Mouse (Mus musculus): ENCODE measurements around the gene Insc. TPM values are rescaled to one million over a fixed set of nuclear protein-coding genes. Genes with fewer than 3 reads are reported as not detected.

The Insc gene
- total and polyA plus RNA-seq, 3 experiments: not detected

DNA sequence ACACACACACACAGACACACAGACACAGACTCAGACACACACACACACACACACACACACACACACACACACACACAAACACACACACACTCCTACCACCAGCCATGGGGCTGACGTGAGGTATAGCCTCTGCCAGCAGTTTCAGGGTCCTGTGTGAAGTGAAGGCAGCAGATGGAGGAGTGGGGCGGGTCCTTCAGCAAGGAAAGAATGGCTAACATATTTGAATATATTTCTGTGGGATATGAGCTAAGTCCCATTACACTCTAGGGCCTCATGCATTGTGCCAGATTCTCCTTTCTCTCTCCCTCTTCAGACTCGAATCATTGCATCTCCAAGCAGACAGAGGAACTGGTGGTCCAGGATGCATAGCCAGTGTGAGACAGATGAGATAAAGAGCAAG, 74.9 kb downstream of the Insc start:
- Histone ChIP-seq H3K36me3 (replicated peaks in 1 of 2; ENCODE audit: control insufficient read depth in 1 of 2, insufficient read depth in 1 of 2, low read length in 1 of 2) (no peaks in the 10 kb centered on the region), H3K9me3 (replicated peaks; ENCODE audit: low read length) (no peaks in the 10 kb centered on the region), H3K4me1 (ENCODE audit: control insufficient read depth in 1 of 2, insufficient read depth in 2 of 2) (peaks cover 0 to 8% of the 10 kb centered on the region in 2 experiments; a peak in 2 of 4 replicates), H3K27me3 (replicated peaks) (no peaks in the 10 kb centered on the region), H3K79me2 (replicated peaks; ENCODE audit: control insufficient read depth, extremely low read depth, insufficient read depth, poor library complexity, severe bottlenecking) (no peaks in the 10 kb centered on the region), H3K4me2 (ENCODE audit: insufficient read depth, low read depth, poor library complexity, severe bottlenecking) (no peak overlapping the region), H3K27ac (ENCODE audit: insufficient read depth, low read depth) (no peak overlapping the region), H3K4me3 (replicated peaks in 1 of 3; ENCODE audit: low read depth in 2 of 3, low read length in 2 of 3, poor library complexity in 1 of 3) (no peak overlapping the region), H3K9ac (ENCODE audit: insufficient read depth, low read depth) (no peak overlapping the region)
- TF ChIP-seq EP300 (IDR thresholded peaks at IDR 0.05; ENCODE audit: low read length): no peak
- TF ChIP-seq CHD2 (IDR thresholded peaks at IDR 0.05; ENCODE audit: low read length): no peak
- no peak for TF ChIP-seq JUND (conservative IDR thresholded peaks at IDR 0.05; ENCODE audit: low read depth, low read length)
- no peak for TF ChIP-seq E2F4 (IDR thresholded peaks at IDR 0.05; ENCODE audit: insufficient replicate concordance, low read depth, low read length)
- TF ChIP-seq SIN3A (IDR thresholded peaks at IDR 0.05; ENCODE audit: low read length): no peak
- TF ChIP-seq TCF12 (IDR thresholded peaks at IDR 0.05; ENCODE audit: low read depth, low read length): no peak
- no peak for TF ChIP-seq CHD1 (IDR thresholded peaks at IDR 0.05; ENCODE audit: low read depth, low read length)
- TF ChIP-seq ZC3H11A (IDR thresholded peaks at IDR 0.05; ENCODE audit: low read depth, low read length): no peak
- TF ChIP-seq MYC (IDR thresholded peaks at IDR 0.05; ENCODE audit: low read depth, low read length): no peak
- TF ChIP-seq POLR2A (IDR thresholded peaks at IDR 0.05; ENCODE audit: low read depth, low read length): no peak
- TF ChIP-seq CTCF (conservative IDR thresholded peaks at IDR 0.05 in 1 of 2, IDR thresholded peaks at IDR 0.05 in 1 of 2; ENCODE audit: low read depth in 2 of 2, low read length in 2 of 2): no peak
- no peak for TF ChIP-seq ZNF384 (IDR thresholded peaks at IDR 0.05; ENCODE audit: low read depth, low read length)
- no peak for DNase-seq (ENCODE audit: extremely low read depth)
- in situ Hi-C loops (cut with MboI; ENCODE audit: low pct_ligation_motif_present, low pct_unique_long_range_greater_than_20kb, low sequenced_read_pairs) (loop anchor here (5.0 kb wide), 1 partner anchor 91 kb away; no protein-coding TSS in a partner anchor), dilution Hi-C loops (cut with MboI; ENCODE audit: extremely low pct_ligation_motif_present, extremely low pct_unique_long_range_greater_than_20kb, low sequenced_read_pairs) (no loop called here)

DNA sequence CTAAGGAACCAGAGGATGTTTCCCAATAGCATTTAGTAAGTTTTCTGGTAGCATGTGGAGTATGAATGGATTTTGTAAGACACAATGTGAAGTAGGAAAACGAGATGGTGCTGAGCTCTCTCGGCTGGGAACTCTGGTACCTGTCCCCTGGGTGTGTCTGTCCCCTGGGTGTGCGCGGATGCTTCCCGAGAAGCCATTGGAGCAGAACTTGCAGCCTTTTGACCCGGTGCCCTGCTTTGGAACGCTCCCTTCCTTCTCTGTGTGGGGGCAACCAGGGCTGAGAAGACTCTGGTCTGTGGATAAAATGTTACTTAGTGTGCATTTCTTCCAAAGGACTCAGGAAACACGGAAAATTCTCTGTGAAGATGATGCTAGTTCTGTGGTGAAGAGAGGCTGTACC, 75.3 kb downstream of the Insc start:
- Histone ChIP-seq H3K27me3 (replicated peaks) (no peaks in the 10 kb centered on the region), H3K27ac (ENCODE audit: insufficient read depth, low read depth) (no peak overlapping the region), H3K9ac (ENCODE audit: insufficient read depth, low read depth) (no peak overlapping the region), H3K4me2 (ENCODE audit: insufficient read depth, low read depth, poor library complexity, severe bottlenecking) (no peak overlapping the region), H3K4me1 (ENCODE audit: control insufficient read depth in 1 of 2, insufficient read depth in 2 of 2) (peaks cover 0 to 8% of the 10 kb centered on the region in 2 experiments; a peak in 2 of 4 replicates), H3K4me3 (replicated peaks in 1 of 3; ENCODE audit: low read depth in 2 of 3, low read length in 2 of 3, poor library complexity in 1 of 3) (no peak overlapping the region), H3K9me3 (replicated peaks; ENCODE audit: low read length) (no peaks in the 10 kb centered on the region), H3K79me2 (replicated peaks; ENCODE audit: control insufficient read depth, extremely low read depth, insufficient read depth, poor library complexity, severe bottlenecking) (no peaks in the 10 kb centered on the region), H3K36me3 (replicated peaks in 1 of 2; ENCODE audit: control insufficient read depth in 1 of 2, insufficient read depth in 1 of 2, low read length in 1 of 2) (no peaks in the 10 kb centered on the region)
- TF ChIP-seq ZNF384 (IDR thresholded peaks at IDR 0.05; ENCODE audit: low read depth, low read length) (no peak), NELFE (IDR thresholded peaks at IDR 0.05; ENCODE audit: low read depth, low read length) (no peak), USF2 (conservative IDR thresholded peaks at IDR 0.05; ENCODE audit: low read depth, low read length) (no peak), E2F4 (IDR thresholded peaks at IDR 0.05; ENCODE audit: insufficient replicate concordance, low read depth, low read length) (no peak), JUN (IDR thresholded peaks at IDR 0.05; ENCODE audit: insufficient read depth, low read depth, low read length) (no peak)
- dilution Hi-C loops (cut with MboI; ENCODE audit: extremely low pct_ligation_motif_present, extremely low pct_unique_long_range_greater_than_20kb, low sequenced_read_pairs): no loop called here
- in situ Hi-C loops (cut with MboI; ENCODE audit: low pct_ligation_motif_present, low pct_unique_long_range_greater_than_20kb, low sequenced_read_pairs): loop anchor here (5.0 kb wide), 1 partner anchor 92 kb away; no protein-coding TSS in a partner anchor
- no peak for DNase-seq (ENCODE audit: extremely low read depth)

DNA sequence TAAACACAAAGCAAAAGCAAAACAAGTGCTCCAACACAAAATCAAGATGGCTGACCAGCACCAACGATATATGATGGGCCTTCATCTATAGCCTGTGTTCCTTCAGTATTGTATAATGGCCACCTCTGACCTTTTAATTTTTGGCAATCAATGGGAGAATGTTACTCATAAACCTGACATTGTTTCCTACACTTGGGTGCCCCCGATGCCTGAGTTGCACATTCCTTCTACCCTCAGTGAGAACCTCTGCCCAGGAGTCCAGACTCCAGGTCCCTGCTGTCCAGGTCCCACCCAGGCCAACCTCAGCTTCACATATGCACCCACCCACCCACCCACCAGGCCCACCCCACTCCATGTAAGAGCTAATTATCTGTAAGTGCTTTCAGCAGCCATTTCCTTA, 79.2 kb downstream of the Insc start:
- Histone ChIP-seq H3K9me3 (replicated peaks; ENCODE audit: low read length) (no peaks in the 10 kb centered on the region), H3K27ac (ENCODE audit: insufficient read depth, low read depth) (no peak overlapping the region), H3K79me2 (replicated peaks; ENCODE audit: control insufficient read depth, extremely low read depth, insufficient read depth, poor library complexity, severe bottlenecking) (no peaks in the 10 kb centered on the region), H3K36me3 (replicated peaks in 1 of 2; ENCODE audit: control insufficient read depth in 1 of 2, insufficient read depth in 1 of 2, low read length in 1 of 2) (no peaks in the 10 kb centered on the region), H3K9ac (ENCODE audit: insufficient read depth, low read depth) (no peak overlapping the region), H3K27me3 (replicated peaks) (no peaks in the 10 kb centered on the region), H3K4me2 (ENCODE audit: insufficient read depth, low read depth, poor library complexity, severe bottlenecking) (no peak overlapping the region), H3K4me1 (ENCODE audit: control insufficient read depth in 1 of 2, insufficient read depth in 2 of 2) (peaks cover 0 to 9% of the 10 kb centered on the region in 2 experiments; a peak in 1 of 4 replicates), H3K4me3 (replicated peaks in 1 of 3; ENCODE audit: low read depth in 2 of 3, low read length in 2 of 3, poor library complexity in 1 of 3) (no peak overlapping the region)
- dilution Hi-C loops (cut with MboI; ENCODE audit: extremely low pct_ligation_motif_present, extremely low pct_unique_long_range_greater_than_20kb, low sequenced_read_pairs): no loop called here
- in situ Hi-C loops (cut with MboI; ENCODE audit: low pct_ligation_motif_present, low pct_unique_long_range_greater_than_20kb, low sequenced_read_pairs): no loop called here
- TF ChIP-seq RAD21 (IDR thresholded peaks at IDR 0.05; ENCODE audit: low read depth, low read length) (no peak), HCFC1 (IDR thresholded peaks at IDR 0.05; ENCODE audit: low read depth, low read length) (no peak), MAFK (IDR thresholded peaks at IDR 0.05; ENCODE audit: insufficient replicate concordance, low read length) (no peak), JUND (conservative IDR thresholded peaks at IDR 0.05; ENCODE audit: low read depth, low read length) (no peak), TBP (conservative IDR thresholded peaks at IDR 0.05; ENCODE audit: low read depth, low read length) (no peak), ZKSCAN1 (IDR thresholded peaks at IDR 0.05; ENCODE audit: borderline replicate concordance, low read depth, low read length) (no peak), USF1 (IDR thresholded peaks at IDR 0.05; ENCODE audit: low read depth, low read length) (no peak), BHLHE40 (IDR thresholded peaks at IDR 0.05; ENCODE audit: low read depth, low read length) (no peak)
- DNase-seq (ENCODE audit: extremely low read depth): no peak

Measured in CH12.LX (cell line).